Mouse (Mus musculus): ENCODE results near the gene Rps3a1.

DNA sequence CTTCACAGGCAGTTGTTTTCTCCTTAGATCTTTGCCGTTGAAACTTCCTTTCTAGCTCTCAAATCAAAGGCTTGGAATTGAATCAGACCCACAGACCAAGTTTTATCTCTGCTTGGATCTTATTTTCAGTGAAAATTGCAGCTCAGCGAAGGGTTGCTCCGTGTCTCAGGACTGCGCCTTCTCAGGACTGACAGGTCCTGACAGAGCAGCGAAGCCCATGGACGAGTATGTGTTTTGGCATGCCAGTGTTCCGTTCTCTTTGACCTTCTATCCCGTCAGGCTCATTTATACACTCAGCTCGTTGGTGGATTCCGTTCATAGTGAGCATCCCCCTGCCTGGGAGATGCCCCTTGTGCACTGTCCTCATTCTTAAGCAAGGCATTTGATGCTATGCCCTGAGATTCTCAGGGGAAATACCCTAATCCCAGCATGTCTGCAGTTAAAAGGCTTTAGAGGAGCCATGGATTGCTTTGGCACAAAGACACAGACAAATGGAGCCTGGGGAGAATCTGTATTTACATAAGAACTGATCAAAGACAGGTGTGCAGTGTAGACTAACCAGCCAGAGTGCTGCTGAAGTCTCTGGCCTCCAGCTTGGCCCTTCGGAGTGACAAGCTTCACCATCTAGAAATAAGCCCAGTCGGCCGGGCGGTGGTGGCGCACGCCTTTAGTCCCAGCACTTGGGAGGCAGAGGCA is 23.1 kb downstream of the Rps3a1 start:
- TF ChIP-seq CTCF (IDR thresholded peaks at IDR 0.05; ENCODE audit: low read depth) (no peak), EP300 (IDR thresholded peaks at IDR 0.05; ENCODE audit: low read depth) (no peak)

All from liver, embryonic 14.5 days (tissue).